Mouse (Mus musculus): ENCODE results near the gene Nectin4. TPM values are rescaled to one million over a fixed set of nuclear protein-coding genes. Genes with fewer than 3 reads are reported as not detected.
"Not testable (repeated sequence)": the region's sequence is repeated elsewhere in the genome, so short reads cannot be mapped to it uniquely, and the experiment has no call there.

Nectin4 gene
- polyA plus RNA-seq (2016; fragmentation: Nextera tagmentation; extraction: Ambion mirVana) = 1.5 and 1.7 TPM in 2 replicates

GRCm38 (mm10) chr1:171369845-171370556, at the start of gene Nectin4:
Nectin4 (plus strand) TSS chr1:171370099.
- no peak within 1 kb of the TSS for H3K27ac ChIP-seq
- no peaks in the 10 kb centered on the region for H3K36me3 ChIP-seq
- H3K9me3 ChIP-seq = no peaks in the 10 kb centered on the region
- 36% methylated on average over 20 of the region's 20 CpGs for WGBS
- no peak for DNase-seq (ENCODE audit: low spot score)
- peaks cover 18% of the 10 kb centered on the region for H3K27me3 ChIP-seq (ENCODE audit: insufficient read depth, poor library complexity, severe bottlenecking)
- peaks cover 30% of the 10 kb centered on the region for H3K4me1 ChIP-seq (replicated peaks)
- peak within 1 kb of the TSS; percentile 3; the same call in 1 of the 2 replicates for H3K4me3 ChIP-seq

- Histone ChIP-seq H3K9me3 (no peaks in the 10 kb centered on the region), H3K27me3 (ENCODE audit: insufficient read depth, poor library complexity, severe bottlenecking) (no peaks in the 10 kb centered on the region), H3K4me1 (replicated peaks) (no peaks in the 10 kb centered on the region), H3K36me3 (no peaks in the 10 kb centered on the region), H3K27ac (no peak overlapping the region), H3K4me3 (peak overlapping the region; percentile 26)
- DNase-seq (ENCODE audit: low spot score) = no peak
- 12% methylated on average over 5 of the region's 5 CpGs for WGBS
These were observed 49.7 kb upstream of the Nectin4 start for GRCm38 (mm10) chr1:171320151-171320550.

- H3K4me3 ChIP-seq = no peak overlapping the region
- no peak for DNase-seq (ENCODE audit: low spot score)
- no peaks in the 10 kb centered on the region for H3K4me1 ChIP-seq (replicated peaks)
- no peak overlapping the region for H3K27ac ChIP-seq
- H3K27me3 ChIP-seq (ENCODE audit: insufficient read depth, poor library complexity, severe bottlenecking) = no peaks in the 10 kb centered on the region
- H3K36me3 ChIP-seq = peaks cover 7% of the 10 kb centered on the region
- H3K9me3 ChIP-seq = no peaks in the 10 kb centered on the region
These were observed 48.5 kb upstream of the Nectin4 start for GRCm38 (mm10) chr1:171321415-171321814.

- Histone ChIP-seq H3K4me3 (no peak overlapping the region), H3K27ac (no peak overlapping the region), H3K36me3 (peaks cover 7% of the 10 kb centered on the region), H3K9me3 (no peaks in the 10 kb centered on the region), H3K27me3 (ENCODE audit: insufficient read depth, poor library complexity, severe bottlenecking) (no peaks in the 10 kb centered on the region), H3K4me1 (replicated peaks) (no peaks in the 10 kb centered on the region)
- 83% methylated on average over 1 of the region's 1 CpGs for WGBS
- no peak for DNase-seq (ENCODE audit: low spot score)
These were observed 47.9 kb upstream of the Nectin4 start for GRCm38 (mm10) chr1:171322012-171322411.

GRCm38 (mm10) chr1:171325571-171325970, 44.3 kb upstream of the Nectin4 start:
- WGBS = 82% methylated on average over 2 of the region's 2 CpGs
- Histone ChIP-seq H3K27ac (no peak overlapping the region), H3K27me3 (ENCODE audit: insufficient read depth, poor library complexity, severe bottlenecking) (no peaks in the 10 kb centered on the region), H3K9me3 (no peaks in the 10 kb centered on the region), H3K36me3 (peaks cover 7% of the 10 kb centered on the region), H3K4me1 (replicated peaks) (peaks cover 22% of the 10 kb centered on the region), H3K4me3 (no peak overlapping the region)
- no peak for DNase-seq (ENCODE audit: low spot score)

GRCm38 (mm10) chr1:171326588-171326987, 43.3 kb upstream of the Nectin4 start:
- H3K27me3 ChIP-seq (ENCODE audit: insufficient read depth, poor library complexity, severe bottlenecking); H3K9me3 ChIP-seq; H3K4me3 ChIP-seq; H3K27ac ChIP-seq; DNase-seq (ENCODE audit: low spot score); H3K36me3 ChIP-seq: not testable (repeated sequence)
- peaks cover 33% of the 10 kb centered on the region for H3K4me1 ChIP-seq (replicated peaks)
- WGBS = 83% methylated on average over 4 of the region's 4 CpGs

GRCm38 (mm10) chr1:171328244-171328643, 41.7 kb upstream of the Nectin4 start:
- H3K4me3 ChIP-seq = peak overlapping the region; percentile 92
- WGBS = 44% methylated on average over 9 of the region's 9 CpGs

GRCm38 (mm10) chr1:171328839-171329432, 41.0 kb upstream of the Nectin4 start, which contains the start of gene Dedd:
Dedd (plus strand) TSS chr1:171329145.
- Histone ChIP-seq H3K27ac (peak within 1 kb of the TSS; percentile 100), H3K9me3 (no peaks in the 10 kb centered on the region)
- WGBS = under 1% methylated on average over 48 of the region's 48 CpGs

More at GRCm38 (mm10) chr1:171328244-171328643, 41.7 kb upstream of the Nectin4 start:
- peak overlapping the region; percentile 100 for H3K27ac ChIP-seq
- DNase-seq (ENCODE audit: low spot score) = no peak
- no peaks in the 10 kb centered on the region for H3K27me3 ChIP-seq (ENCODE audit: insufficient read depth, poor library complexity, severe bottlenecking)
- no peaks in the 10 kb centered on the region for H3K9me3 ChIP-seq
- H3K36me3 ChIP-seq = peaks cover 15% of the 10 kb centered on the region
- H3K4me1 ChIP-seq (replicated peaks) = peaks cover 43% of the 10 kb centered on the region

GRCm38 (mm10) chr1:171329433-171330215, 40.3 kb upstream of the Nectin4 start:
- Histone ChIP-seq H3K9me3 (no peaks in the 10 kb centered on the region), H3K4me3 (peak overlapping the region; percentile 92), H3K27ac (peak overlapping the region; percentile 100), H3K4me1 (replicated peaks) (peaks cover 46% of the 10 kb centered on the region), H3K27me3 (ENCODE audit: insufficient read depth, poor library complexity, severe bottlenecking) (no peaks in the 10 kb centered on the region), H3K36me3 (peaks cover 22% of the 10 kb centered on the region)
- peak; percentile 93 for DNase-seq (ENCODE audit: low spot score)
- 1% methylated on average over 58 of the region's 61 CpGs for WGBS

More at GRCm38 (mm10) chr1:171328839-171329432, 41.0 kb upstream of the Nectin4 start, which contains the start of gene Dedd:
- Histone ChIP-seq H3K36me3 (peaks cover 16% of the 10 kb centered on the region), H3K27me3 (ENCODE audit: insufficient read depth, poor library complexity, severe bottlenecking) (no peaks in the 10 kb centered on the region), H3K4me3 (peak within 1 kb of the TSS; percentile 92), H3K4me1 (replicated peaks) (peaks cover 46% of the 10 kb centered on the region)
- peak; percentile 95 for DNase-seq (ENCODE audit: low spot score)

GRCm38 (mm10) chr1:171330216-171330560, 39.7 kb upstream of the Nectin4 start:
- WGBS = 0% methylated on average over 4 of the region's 4 CpGs
- peaks cover 46% of the 10 kb centered on the region for H3K4me1 ChIP-seq (replicated peaks)
- no peaks in the 10 kb centered on the region for H3K27me3 ChIP-seq (ENCODE audit: insufficient read depth, poor library complexity, severe bottlenecking)
- peak overlapping the region; percentile 92 for H3K4me3 ChIP-seq
- peak overlapping the region; percentile 100 for H3K27ac ChIP-seq
- peaks cover 24% of the 10 kb centered on the region for H3K36me3 ChIP-seq
- H3K9me3 ChIP-seq = no peaks in the 10 kb centered on the region
- no peak for DNase-seq (ENCODE audit: low spot score)

GRCm38 (mm10) chr1:171342262-171343207, 27.4 kb upstream of the Nectin4 start:
- 95% methylated on average over 16 of the region's 16 CpGs for WGBS
- Histone ChIP-seq H3K27me3 (ENCODE audit: insufficient read depth, poor library complexity, severe bottlenecking) (no peaks in the 10 kb centered on the region), H3K36me3 (peaks cover 64% of the 10 kb centered on the region), H3K27ac (no peak overlapping the region), H3K4me1 (replicated peaks) (peaks cover 33% of the 10 kb centered on the region), H3K4me3 (no peak overlapping the region), H3K9me3 (peaks cover 6% of the 10 kb centered on the region)
- DNase-seq (ENCODE audit: low spot score) = no peak
